Mouse (Mus musculus) heart, postnatal 36 days (tissue): ENCODE results near the gene Trove2. TPM values are rescaled to one million over a fixed set of nuclear protein-coding genes. Genes with fewer than 3 reads are reported as not detected.

ENCODE experiments used
- total RNA-seq, 2 experiments: library from RNA; stranded (reverse); gene quantifications; 2 replicates each; pipeline ENCODE4 v1.2.3; 2021

The Trove2 gene
- total RNA-seq, 2 experiments from 2014 or later, result 7.9 to 9.6 TPM

Other genes starting within 250 kb of the Trove2 start
- 1 to 10 TPM; 1.8 to 2.7 TPM for gene B3galt2, start 136.4 kb downstream of the Trove2 start, total RNA-seq
- gene Cdc73, start 74.2 kb downstream of the Trove2 start, total RNA-seq, result 10 to 100 TPM; 52.5 to 56.5 TPM
- 10 to 100 TPM; 81.7 to 87.3 TPM for gene Glrx2, start 60.7 kb downstream of the Trove2 start, total RNA-seq
- 10 to 100 TPM; 17.0 to 18.4 TPM for gene Uchl5, start 204 bp upstream of the Trove2 start, total RNA-seq
- 10 to 100 TPM; 26.8 to 81.7 TPM for gene Rgs2, start 227.1 kb upstream of the Trove2 start, total RNA-seq